Mouse (Mus musculus): ENCODE data around the gene Rsu1. TPM values are rescaled to one million over a fixed set of nuclear protein-coding genes. Genes with fewer than 3 reads are reported as not detected.

Gene Rsu1
- polyA plus RNA-seq, 1 experiment from 2014 or later = 52.9 TPM

GRCm38 (mm10) chr2:13088266-13088665 is 182.9 kb downstream of the Rsu1 start:
- no peak overlapping the region for H3K9ac ChIP-seq (replicated peaks)
- WGBS = 47% methylated on average over 4 of the region's 4 CpGs
- no peaks in the 10 kb centered on the region for H3K9me3 ChIP-seq
- no peak for ATAC-seq (replicated peaks)
- no peaks in the 10 kb centered on the region for H3K36me3 ChIP-seq
- H3K27ac ChIP-seq (replicated peaks) = no peak overlapping the region
- H3K4me1 ChIP-seq = peaks cover 3% of the 10 kb centered on the region; the same call in 1 of the 2 replicates
- no peak overlapping the region for H3K4me2 ChIP-seq (replicated peaks)
- no peak overlapping the region for H3K4me3 ChIP-seq
- no peaks in the 10 kb centered on the region for H3K27me3 ChIP-seq

- Histone ChIP-seq H3K4me2 (replicated peaks) (no peak overlapping the region), H3K9ac (replicated peaks) (no peak overlapping the region), H3K27ac (replicated peaks) (no peak overlapping the region), H3K27me3 (no peaks in the 10 kb centered on the region), H3K4me1 (peaks cover 3% of the 10 kb centered on the region; the same call in 1 of the 2 replicates), H3K36me3 (no peaks in the 10 kb centered on the region), H3K4me3 (no peak overlapping the region), H3K9me3 (no peaks in the 10 kb centered on the region)
- 91% methylated on average over 2 of the region's 2 CpGs for WGBS
- no peak for ATAC-seq (replicated peaks)
Measured at GRCm38 (mm10) chr2:13087811-13088210, 183.4 kb downstream of the Rsu1 start.

- peaks cover 3% of the 10 kb centered on the region; the same call in 1 of the 2 replicates for H3K4me1 ChIP-seq
- no peak overlapping the region for H3K27ac ChIP-seq (replicated peaks)
- no peak overlapping the region for H3K4me2 ChIP-seq (replicated peaks)
- WGBS = 21% methylated on average over 5 of the region's 5 CpGs
- ATAC-seq (replicated peaks) = no peak
- no peak overlapping the region for H3K4me3 ChIP-seq
- no peaks in the 10 kb centered on the region for H3K27me3 ChIP-seq
- no peaks in the 10 kb centered on the region for H3K36me3 ChIP-seq
- no peak overlapping the region for H3K9ac ChIP-seq (replicated peaks)
- no peaks in the 10 kb centered on the region for H3K9me3 ChIP-seq
Measured at GRCm38 (mm10) chr2:13084223-13084622, 187.0 kb downstream of the Rsu1 start.

- no peak overlapping the region for H3K4me2 ChIP-seq (replicated peaks)
- ATAC-seq (replicated peaks) = no peak
- no peak overlapping the region for H3K27ac ChIP-seq (replicated peaks)
- no peak overlapping the region for H3K9ac ChIP-seq (replicated peaks)
- H3K4me3 ChIP-seq = no peak overlapping the region
- H3K9me3 ChIP-seq = no peaks in the 10 kb centered on the region
- 73% methylated on average over 2 of the region's 2 CpGs for WGBS
- H3K36me3 ChIP-seq = no peaks in the 10 kb centered on the region
- H3K4me1 ChIP-seq = peaks cover 3% of the 10 kb centered on the region; the same call in 1 of the 2 replicates
- no peaks in the 10 kb centered on the region for H3K27me3 ChIP-seq
Measured at GRCm38 (mm10) chr2:13080476-13080875, 190.7 kb downstream of the Rsu1 start.

GRCm38 (mm10) chr2:13072243-13072642 is 199.0 kb downstream of the Rsu1 start:
- Histone ChIP-seq H3K4me1 (no peaks in the 10 kb centered on the region), H3K27me3 (no peaks in the 10 kb centered on the region), H3K36me3 (no peaks in the 10 kb centered on the region), H3K4me2 (replicated peaks) (no peak overlapping the region), H3K9ac (replicated peaks) (no peak overlapping the region), H3K27ac (replicated peaks) (no peak overlapping the region), H3K4me3 (no peak overlapping the region), H3K9me3 (no peaks in the 10 kb centered on the region)
- no peak for ATAC-seq (replicated peaks)

- H3K4me2 ChIP-seq (replicated peaks) = no peak overlapping the region
- H3K4me1 ChIP-seq = no peaks in the 10 kb centered on the region
- H3K9ac ChIP-seq (replicated peaks) = no peak overlapping the region
- WGBS = 88% methylated on average over 5 of the region's 5 CpGs
- H3K9me3 ChIP-seq = no peaks in the 10 kb centered on the region
- ATAC-seq (replicated peaks) = no peak
- H3K4me3 ChIP-seq = no peak overlapping the region
- no peak overlapping the region for H3K27ac ChIP-seq (replicated peaks)
- H3K27me3 ChIP-seq = no peaks in the 10 kb centered on the region
- no peaks in the 10 kb centered on the region for H3K36me3 ChIP-seq
Measured at GRCm38 (mm10) chr2:13060426-13061170, 210.6 kb downstream of the Rsu1 start.

- Histone ChIP-seq H3K4me3 (no peak overlapping the region), H3K27me3 (no peaks in the 10 kb centered on the region), H3K9me3 (no peaks in the 10 kb centered on the region), H3K4me2 (replicated peaks) (no peak overlapping the region), H3K27ac (replicated peaks) (no peak overlapping the region), H3K4me1 (no peaks in the 10 kb centered on the region), H3K9ac (replicated peaks) (no peak overlapping the region), H3K36me3 (no peaks in the 10 kb centered on the region)
- 89% methylated on average over 6 of the region's 6 CpGs for WGBS
- no peak for ATAC-seq (replicated peaks)
Measured at GRCm38 (mm10) chr2:13048649-13049048, 222.6 kb downstream of the Rsu1 start.

- Histone ChIP-seq H3K27ac (replicated peaks) (no peak overlapping the region), H3K27me3 (no peaks in the 10 kb centered on the region), H3K4me1 (no peaks in the 10 kb centered on the region), H3K36me3 (no peaks in the 10 kb centered on the region), H3K9me3 (no peaks in the 10 kb centered on the region), H3K9ac (replicated peaks) (no peak overlapping the region), H3K4me3 (no peak overlapping the region), H3K4me2 (replicated peaks) (no peak overlapping the region)
- WGBS = 94% methylated on average over 4 of the region's 4 CpGs
- ATAC-seq (replicated peaks) = no peak
Measured at GRCm38 (mm10) chr2:13044555-13044954, 226.7 kb downstream of the Rsu1 start.

GRCm38 (mm10) chr2:13039785-13040184 is 231.4 kb downstream of the Rsu1 start:
- no peaks in the 10 kb centered on the region for H3K9me3 ChIP-seq
- ATAC-seq (replicated peaks) = no peak
- H3K9ac ChIP-seq (replicated peaks) = no peak overlapping the region
- H3K4me3 ChIP-seq = no peak overlapping the region
- no peak overlapping the region for H3K4me2 ChIP-seq (replicated peaks)
- 93% methylated on average over 4 of the region's 4 CpGs for WGBS
- H3K4me1 ChIP-seq = no peaks in the 10 kb centered on the region
- H3K27me3 ChIP-seq = no peaks in the 10 kb centered on the region
- no peak overlapping the region for H3K27ac ChIP-seq (replicated peaks)
- no peaks in the 10 kb centered on the region for H3K36me3 ChIP-seq

- H3K9me3 ChIP-seq = no peaks in the 10 kb centered on the region
- 66% methylated on average over 3 of the region's 3 CpGs for WGBS
- ATAC-seq (replicated peaks) = no peak
Measured at GRCm38 (mm10) chr2:13038772-13039171, 232.4 kb downstream of the Rsu1 start.

More at GRCm38 (mm10) chr2:13038772-13039171, 232.4 kb downstream of the Rsu1 start:
- no peak overlapping the region for H3K4me2 ChIP-seq (replicated peaks)
- no peak overlapping the region for H3K4me3 ChIP-seq
- no peak overlapping the region for H3K9ac ChIP-seq (replicated peaks)
- H3K4me1 ChIP-seq = no peaks in the 10 kb centered on the region
- no peaks in the 10 kb centered on the region for H3K27me3 ChIP-seq
- no peaks in the 10 kb centered on the region for H3K36me3 ChIP-seq
- H3K27ac ChIP-seq (replicated peaks) = no peak overlapping the region

Other genes with a start within 250 kb of the Rsu1 start
- 0.09 and 0.19 TPM in 2 replicates for gene Cubn, start 220.4 kb upstream of the Rsu1 start, polyA plus RNA-seq (2015; fragmentation: Nextera tagmentation; extraction: Ambion mirVana)

All from forebrain, embryonic 15.5 days (tissue).